Mouse (Mus musculus) midbrain, embryonic 11.5 days (tissue): Measurements from ENCODE around the gene Ptpro. TPM values are rescaled to one million over a fixed set of nuclear protein-coding genes. Genes with fewer than 3 reads are reported as not detected.
"Not testable (repeated sequence)": the region's sequence is repeated elsewhere in the genome, so short reads cannot be mapped to it uniquely, and the experiment has no call there.

Experiments
- ATAC-seq: fragments of 200-750 bp; cut with Nextera tagmentation; 2 replicates; pipeline ENCODE4 v1.8.0; 2017; ENCODE audit warnings: moderate TSS enrichment, moderate library complexity; ENCODE audit not compliant: low FRiP score
- DNase-seq: peaks from one replicate; pipeline ENCODE4 v3.0.0; 2015; ENCODE audit warnings: low spot score; ENCODE audit errors: missing footprints
- H3K27ac ChIP-seq: fragments of 300-500 bp; sonication (generic); 2 replicates; pipeline ENCODE4 v1.5.1; 2014; ENCODE audit warnings: low read depth, low read length
- H3K27me3 ChIP-seq: fragments of 300-500 bp; sonication (generic); 2 replicates; pipeline ENCODE4 v1.6.1; 2014; ENCODE audit warnings: mild to moderate bottlenecking, low read length, moderate library complexity, mixed read lengths; ENCODE audit not compliant: control insufficient read depth, insufficient read depth
- H3K36me3 ChIP-seq: fragments of 300-500 bp; sonication (generic); 2 replicates; pipeline ENCODE4 v1.6.1; 2014; ENCODE audit warnings: mild to moderate bottlenecking, low read length, moderate library complexity, mixed read lengths; ENCODE audit not compliant: control insufficient read depth, insufficient read depth
- H3K4me1 ChIP-seq: fragments of 300-500 bp; sonication (generic); 2 replicates; pipeline ENCODE4 v1.6.1; 2014; ENCODE audit warnings: low read length; ENCODE audit not compliant: control insufficient read depth, insufficient read depth
- H3K4me2 ChIP-seq: fragments of 300-500 bp; sonication (generic); 2 replicates; pipeline ENCODE4 v1.6.1; 2014; ENCODE audit warnings: mild to moderate bottlenecking, moderate library complexity
- H3K4me3 ChIP-seq: fragments of 300-500 bp; sonication (generic); 2 replicates; pipeline ENCODE4 v1.5.1; 2014; ENCODE audit warnings: low read depth, low read length
- H3K9ac ChIP-seq: fragments of 300-500 bp; sonication (generic); 2 replicates; pipeline ENCODE4 v1.6.1; 2014; ENCODE audit warnings: low read length
- H3K9me3 ChIP-seq: fragments of 300-500 bp; sonication (generic); 2 replicates; pipeline ENCODE4 v1.6.1; 2016; ENCODE audit warnings: low read length; ENCODE audit not compliant: control insufficient read depth
- WGBS: fragments of 180-500 bp; shearing (Covaris S2); extraction: QIAGEN DNeasy Blood & Tissue Kit; methylation state at CpG from one replicate; pipeline ENCODE4 v1.1.7; 2014; 5-methylcytosine and 5-hydroxymethylcytosine counted together
- polyA plus RNA-seq: library from polyadenylated mRNA; unstranded; fragments of >200 nt; fragmentation: Nextera tagmentation; extraction: Ambion mirVana; gene quantifications from 2 replicates; pipeline ENCODE4 v1.2.1, GENCODE M21; 2014

Ptpro gene
- polyA plus RNA-seq, 1 experiment from 2014 or later: 17.5 TPM

DNA sequence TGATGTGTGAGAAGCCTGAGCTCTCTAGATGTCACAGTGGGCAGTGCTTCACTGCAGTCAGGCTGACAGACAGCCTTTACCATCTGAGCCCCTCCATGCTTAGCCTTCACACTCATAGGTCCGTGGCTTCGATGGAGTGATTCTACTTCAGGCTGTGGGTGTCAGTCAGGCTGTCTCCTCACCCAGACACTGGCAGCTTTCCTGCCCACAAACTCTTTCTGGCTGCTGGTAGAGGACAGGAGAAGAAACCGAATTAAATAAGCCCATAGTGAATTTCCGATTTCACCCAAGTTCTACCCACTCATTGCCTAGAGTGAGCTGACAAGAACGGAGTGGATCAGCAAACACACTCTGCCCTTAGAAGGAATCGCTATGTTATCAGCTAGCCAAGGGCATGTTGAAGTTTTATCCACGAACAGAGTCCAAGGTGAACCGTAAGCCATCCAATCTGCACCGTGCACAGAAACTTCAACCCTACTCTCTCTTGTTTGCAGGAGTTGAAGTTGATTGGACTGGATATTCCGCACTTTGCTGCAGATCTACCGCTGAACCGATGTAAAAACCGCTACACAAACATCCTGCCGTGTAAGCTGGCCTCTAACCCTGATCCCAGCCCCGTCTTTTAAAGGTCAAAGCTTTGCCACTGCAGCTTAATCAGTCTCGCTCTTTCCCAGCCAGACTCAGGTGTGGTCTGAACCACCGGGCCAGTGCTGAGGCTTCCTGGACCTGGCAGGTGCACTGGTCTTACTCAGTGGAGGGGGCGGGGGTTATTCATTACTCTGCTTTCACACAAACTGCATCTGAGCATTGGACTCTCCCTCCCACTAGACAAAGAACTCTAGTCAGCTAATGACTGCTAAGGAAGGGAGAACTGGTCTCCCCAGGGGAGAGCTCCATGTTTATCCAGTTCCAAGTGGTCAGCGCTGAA, 188.7 kb downstream of the Ptpro start:
- H3K4me1 ChIP-seq: peaks cover 4% of the 10 kb centered on the region; the same call in 1 of the 2 replicates
- no peak overlapping the region for H3K9ac ChIP-seq
- H3K36me3 ChIP-seq: no peaks in the 10 kb centered on the region
- H3K9me3 ChIP-seq: no peaks in the 10 kb centered on the region
- 83% methylated on average over 19 of the region's 19 CpGs for WGBS
- DNase-seq: no peak
- no peak for ATAC-seq
- H3K4me2 ChIP-seq: no peak overlapping the region
- no peak overlapping the region for H3K4me3 ChIP-seq
- no peaks in the 10 kb centered on the region for H3K27me3 ChIP-seq
- no peak overlapping the region for H3K27ac ChIP-seq

DNA sequence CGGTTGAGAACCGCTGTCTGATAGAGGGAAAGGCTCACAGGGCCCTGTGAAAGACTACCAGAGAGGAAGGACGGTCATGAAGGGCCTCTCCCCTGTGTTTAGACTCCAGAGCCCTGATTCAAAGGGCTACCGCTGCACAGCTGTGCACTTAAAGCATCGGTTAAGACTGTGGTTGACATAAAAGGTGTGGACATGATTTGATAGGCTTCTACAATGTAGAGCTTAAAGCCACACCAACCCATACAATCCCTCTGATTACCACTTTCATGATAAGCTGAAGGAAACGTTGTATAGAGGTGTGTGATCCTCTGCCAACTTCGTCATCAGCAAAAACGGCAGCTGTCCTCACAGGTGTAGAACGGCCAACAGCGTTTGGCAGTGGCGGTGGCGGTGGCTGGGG, 191.0 kb downstream of the Ptpro start:
- no peaks in the 10 kb centered on the region for H3K27me3 ChIP-seq
- H3K36me3 ChIP-seq: no peaks in the 10 kb centered on the region
- WGBS: 94% methylated on average over 12 of the region's 12 CpGs
- ATAC-seq (no peak), DNase-seq (no peak)
- no peaks in the 10 kb centered on the region for H3K9me3 ChIP-seq
- no peak overlapping the region for H3K9ac ChIP-seq
- no peak overlapping the region for H3K4me2 ChIP-seq
- no peaks in the 10 kb centered on the region for H3K4me1 ChIP-seq
- H3K27ac ChIP-seq: no peak overlapping the region
- H3K4me3 ChIP-seq: no peak overlapping the region

DNA sequence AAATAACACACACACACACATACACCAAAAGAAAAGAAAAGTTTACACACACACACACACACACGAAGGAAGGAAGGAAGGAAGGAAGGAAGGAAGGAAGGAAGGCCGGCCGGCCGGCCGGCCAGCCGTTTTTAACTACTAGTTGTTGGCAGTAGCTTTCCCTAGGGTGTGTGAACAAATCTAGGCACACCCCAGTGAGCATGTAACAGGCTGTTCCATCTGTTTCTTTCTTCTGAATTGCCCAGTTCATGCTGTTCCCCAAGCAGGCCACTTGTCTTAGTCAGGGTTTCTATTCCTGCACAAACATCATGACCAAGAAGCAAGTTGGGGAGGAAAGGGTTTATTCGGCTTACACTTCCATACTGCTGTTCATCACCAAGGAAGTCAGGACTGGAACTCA, 194.0 kb downstream of the Ptpro start:
- H3K27ac ChIP-seq, H3K4me2 ChIP-seq, H3K36me3 ChIP-seq, H3K9me3 ChIP-seq, H3K27me3 ChIP-seq, H3K4me3 ChIP-seq, H3K9ac ChIP-seq, DNase-seq, ATAC-seq, H3K4me1 ChIP-seq: not testable (repeated sequence)
- 86% methylated on average over 6 of the region's 7 CpGs for WGBS

DNA sequence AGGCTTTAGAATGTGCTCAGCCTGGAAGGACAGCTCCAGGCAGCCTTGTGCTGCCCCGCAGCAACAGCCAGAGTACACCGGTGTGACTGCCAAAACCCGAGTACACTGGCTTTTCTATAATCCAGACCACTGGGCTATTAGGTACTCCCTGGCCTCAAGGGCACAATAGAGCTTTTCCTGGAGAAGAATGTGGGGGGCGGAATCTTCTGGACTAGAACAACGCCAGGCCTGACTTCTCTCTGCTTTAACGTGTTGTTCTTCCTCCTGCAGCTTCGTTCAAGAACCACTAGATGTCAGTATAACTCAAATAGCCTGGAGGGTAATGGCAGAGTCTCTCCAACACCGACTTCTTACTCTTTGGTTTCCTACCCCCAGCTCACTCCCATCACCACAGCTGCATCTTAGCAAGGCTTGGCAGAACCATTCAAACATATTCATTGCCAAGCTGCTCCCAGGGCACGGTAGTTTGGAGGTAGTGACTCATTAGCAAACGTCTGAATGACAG, 203.5 kb downstream of the Ptpro start:
- Histone ChIP-seq H3K36me3 (no peaks in the 10 kb centered on the region), H3K27ac (no peak overlapping the region), H3K4me1 (no peaks in the 10 kb centered on the region), H3K9ac (0 out of 2 replicates have a peak overlapping the region, but pooled peaks have one; percentile 32), H3K9me3 (no peaks in the 10 kb centered on the region), H3K4me3 (no peak overlapping the region), H3K27me3 (no peaks in the 10 kb centered on the region), H3K4me2 (no peak overlapping the region)
- DNase-seq (peak; percentile 89), ATAC-seq (peak; percentile 81)
- 12% methylated on average over 10 of the region's 10 CpGs for WGBS

DNA sequence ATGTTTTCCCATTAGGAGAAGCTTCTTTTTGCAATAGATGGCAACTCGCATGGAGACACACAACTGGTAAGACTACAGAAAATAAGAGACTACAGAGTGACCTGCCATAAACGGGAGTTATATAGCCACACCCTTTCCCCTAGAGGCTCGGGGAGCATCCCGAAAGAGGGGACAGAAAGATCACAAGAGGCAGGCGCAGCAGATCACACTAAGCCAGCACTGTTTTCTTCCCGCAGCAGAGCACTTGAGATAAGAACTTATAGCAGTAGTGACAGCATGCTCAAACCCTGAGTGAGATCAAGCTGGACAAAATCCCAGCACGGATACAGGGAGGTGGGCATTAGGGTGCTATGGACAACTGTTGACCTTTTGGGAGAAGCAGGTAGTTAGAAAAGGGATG, 203.9 kb downstream of the Ptpro start:
- ATAC-seq: peak; percentile 34
- H3K36me3 ChIP-seq: no peaks in the 10 kb centered on the region
- no peaks in the 10 kb centered on the region for H3K9me3 ChIP-seq
- DNase-seq: no peak
- H3K9ac ChIP-seq: no peak overlapping the region
- no peak overlapping the region for H3K27ac ChIP-seq
- H3K27me3 ChIP-seq: no peaks in the 10 kb centered on the region
- no peak overlapping the region for H3K4me3 ChIP-seq
- no peak overlapping the region for H3K4me2 ChIP-seq
- 66% methylated on average over 7 of the region's 7 CpGs for WGBS
- H3K4me1 ChIP-seq: no peaks in the 10 kb centered on the region

DNA sequence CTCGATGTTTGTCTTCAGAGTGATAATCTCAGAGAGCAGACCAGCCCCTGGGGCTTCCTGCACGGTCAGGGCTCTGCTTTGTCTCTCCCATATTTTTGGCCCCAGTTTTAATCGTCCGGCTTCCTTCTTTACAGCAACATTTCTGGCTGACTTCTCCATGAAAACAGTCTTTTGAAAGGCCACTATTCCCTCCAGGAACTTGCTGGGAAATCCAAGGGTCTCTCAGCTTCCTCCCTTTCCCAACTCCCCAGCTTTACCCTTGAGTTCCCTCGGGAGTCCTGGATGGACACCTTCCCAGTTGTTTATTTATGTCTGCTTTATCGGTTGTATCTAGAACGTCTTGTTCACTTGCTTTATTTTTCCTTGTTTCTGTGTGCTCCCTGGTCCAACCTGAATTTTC, 205.1 kb downstream of the Ptpro start:
- H3K9ac ChIP-seq: no peak overlapping the region
- no peaks in the 10 kb centered on the region for H3K4me1 ChIP-seq
- H3K27me3 ChIP-seq: no peaks in the 10 kb centered on the region
- 59% methylated on average over 7 of the region's 7 CpGs for WGBS
- no peaks in the 10 kb centered on the region for H3K36me3 ChIP-seq
- H3K27ac ChIP-seq: no peak overlapping the region
- DNase-seq (no peak), ATAC-seq (no peak)
- H3K4me2 ChIP-seq: no peak overlapping the region
- H3K4me3 ChIP-seq: no peak overlapping the region
- H3K9me3 ChIP-seq: no peaks in the 10 kb centered on the region

DNA sequence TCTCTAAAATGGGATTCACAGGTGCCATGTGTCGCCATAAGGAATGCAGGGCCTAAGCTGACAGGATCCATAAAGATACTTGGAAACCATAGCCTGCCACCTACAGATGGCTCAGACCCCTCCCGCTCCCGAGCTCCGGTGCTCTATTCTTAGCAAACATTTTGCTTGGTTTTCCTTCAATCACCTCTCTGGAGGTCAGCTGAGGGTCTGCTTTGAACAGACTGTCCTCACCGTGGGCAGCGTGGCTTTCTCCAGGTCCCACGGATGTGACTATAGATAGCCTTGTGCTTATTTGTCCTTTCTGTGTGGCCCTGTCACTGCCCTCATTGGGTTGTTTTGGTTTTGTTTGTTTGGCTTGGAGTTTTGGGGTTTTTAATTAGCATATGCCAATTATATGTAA, 206.0 kb downstream of the Ptpro start:
- H3K4me3 ChIP-seq: no peak overlapping the region
- ATAC-seq: no peak
- H3K27ac ChIP-seq: no peak overlapping the region
- DNase-seq: no peak
- 88% methylated on average over 7 of the region's 7 CpGs for WGBS
- H3K9ac ChIP-seq: no peak overlapping the region
- H3K4me1 ChIP-seq: no peaks in the 10 kb centered on the region
- H3K36me3 ChIP-seq: no peaks in the 10 kb centered on the region
- H3K4me2 ChIP-seq: no peak overlapping the region
- no peaks in the 10 kb centered on the region for H3K27me3 ChIP-seq
- H3K9me3 ChIP-seq: no peaks in the 10 kb centered on the region

DNA sequence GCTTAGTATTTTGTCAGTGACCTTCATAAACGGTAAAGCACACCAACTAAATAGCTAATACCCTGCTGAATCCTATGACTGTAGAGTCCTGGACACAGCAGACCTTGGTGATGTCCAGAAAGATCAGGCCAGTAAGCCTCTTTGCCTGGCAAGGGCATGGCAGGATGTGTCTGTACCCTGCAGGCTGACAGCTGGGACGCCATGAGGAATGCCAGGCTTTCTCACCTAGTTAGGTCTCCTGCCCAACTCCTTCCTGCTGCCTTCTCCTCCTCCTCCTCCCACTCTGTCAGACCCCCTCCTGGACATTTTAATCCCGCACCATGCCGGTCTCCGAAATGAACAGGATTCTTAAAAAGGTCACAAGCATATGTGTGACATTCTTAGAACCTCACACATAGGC, 211.7 kb downstream of the Ptpro start:
- no peaks in the 10 kb centered on the region for H3K27me3 ChIP-seq

DNA sequence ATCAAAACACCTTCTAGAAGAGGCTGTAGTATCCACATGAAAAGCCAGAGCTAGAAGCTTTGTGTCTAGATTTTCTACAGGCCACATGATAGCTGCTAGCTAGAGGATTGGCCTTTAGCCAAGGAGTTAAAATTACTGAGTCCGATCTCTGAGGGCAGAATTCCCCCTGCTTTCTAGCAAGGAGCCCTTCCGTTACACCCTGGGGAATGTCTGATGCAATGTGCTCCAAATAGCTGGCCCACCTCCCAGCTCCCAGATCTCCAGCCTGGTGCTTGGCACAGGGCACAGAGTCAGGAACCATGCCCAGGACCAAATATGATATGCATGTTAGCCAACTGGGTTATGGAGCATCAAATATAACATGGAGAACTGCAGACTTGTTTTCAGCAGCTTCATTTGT, 213.1 kb downstream of the Ptpro start:
- WGBS: 72% methylated on average over 2 of the region's 2 CpGs
- H3K9me3 ChIP-seq: no peaks in the 10 kb centered on the region
- no peak for ATAC-seq
- H3K4me2 ChIP-seq: no peak overlapping the region
- H3K36me3 ChIP-seq: no peaks in the 10 kb centered on the region
- no peaks in the 10 kb centered on the region for H3K27me3 ChIP-seq
- DNase-seq: no peak
- H3K27ac ChIP-seq: no peak overlapping the region
- no peaks in the 10 kb centered on the region for H3K4me1 ChIP-seq
- H3K4me3 ChIP-seq: no peak overlapping the region
- no peak overlapping the region for H3K9ac ChIP-seq

More for the DNA sequence above, 211.7 kb downstream of the Ptpro start:
- Histone ChIP-seq H3K36me3 (no peaks in the 10 kb centered on the region), H3K9me3 (no peaks in the 10 kb centered on the region), H3K4me1 (no peaks in the 10 kb centered on the region), H3K27ac (no peak overlapping the region), H3K4me3 (no peak overlapping the region), H3K4me2 (no peak overlapping the region), H3K9ac (no peak overlapping the region)
- WGBS: 88% methylated on average over 5 of the region's 5 CpGs
- ATAC-seq (no peak), DNase-seq (peak; percentile 4)
